Mouse (Mus musculus): Measurements from ENCODE around the gene Hes5.

- TF ChIP-seq CTCF (IDR thresholded peaks at IDR 0.05; ENCODE audit: borderline replicate concordance, extremely low read depth, insufficient read depth, insufficient read length) = no peak
- TF ChIP-seq POLR2A (IDR thresholded peaks at IDR 0.05; ENCODE audit: borderline replicate concordance, extremely low read depth, insufficient read depth, insufficient read length, poor library complexity, severe bottlenecking) = no peak
Observed at GRCm38 (mm10) chr4:154911644-154912043, 49.1 kb upstream of the Hes5 start.
